Mouse (Mus musculus): ENCODE measurements around the gene Rab42.
A peak's percentile ranks its signal among the peaks of the same experiment; 100 is the strongest.

Gene Rab42

DNA sequence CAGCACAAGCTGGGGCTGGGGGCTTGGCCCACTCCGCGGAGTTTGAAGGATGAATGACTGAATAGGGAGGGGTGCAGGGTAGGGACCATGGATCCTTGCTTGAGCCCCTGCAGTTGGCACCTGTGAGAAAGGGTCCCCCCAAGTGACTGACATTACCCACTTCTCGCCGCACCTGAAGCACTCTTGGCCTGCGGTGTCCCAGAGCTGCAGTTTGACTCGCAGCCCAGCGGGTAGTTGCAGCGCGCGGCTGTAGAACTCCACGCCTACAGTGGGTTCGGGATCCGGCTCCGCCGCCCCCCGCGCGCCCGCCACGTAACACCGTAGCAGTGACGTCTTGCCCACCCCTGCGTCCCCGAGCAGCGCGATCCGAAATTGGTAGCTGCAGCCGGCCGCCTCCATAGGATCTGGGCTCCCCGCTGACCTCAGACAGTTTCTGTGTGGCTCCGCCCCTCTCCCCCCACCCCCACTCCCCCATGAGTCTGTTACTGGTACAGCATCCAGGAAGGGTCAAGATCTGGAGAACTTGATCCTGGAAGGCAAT lies at the start of gene Rab42:
Rab42 (minus strand) TSS at position 447 of the 541 bp plus-strand sequence.
- DNase-seq, result peak in 1 of 2 experiments; percentile 44

DNA sequence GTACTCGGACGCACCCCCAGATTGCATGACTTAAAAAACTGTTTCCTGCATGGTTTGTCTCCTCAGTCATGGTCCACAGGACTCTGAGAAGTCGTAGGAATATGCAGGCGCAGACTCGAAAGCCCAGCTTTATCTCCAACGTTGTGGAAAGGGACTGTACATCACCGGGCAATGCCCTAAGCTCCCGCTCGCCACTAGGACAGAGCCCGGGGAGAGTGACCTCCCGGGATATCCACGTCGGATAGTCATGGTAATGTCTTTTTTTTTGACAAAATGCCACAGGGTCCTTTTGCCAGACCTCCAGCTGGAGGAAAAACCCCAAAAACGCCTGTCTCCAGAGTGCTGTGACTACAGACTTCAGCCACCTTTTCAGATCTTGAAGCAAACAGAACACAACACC lies 49.6 kb upstream of the Rab42 start:
- DNase-seq, result peak in 1 of 2 experiments; percentile 23

DNA sequence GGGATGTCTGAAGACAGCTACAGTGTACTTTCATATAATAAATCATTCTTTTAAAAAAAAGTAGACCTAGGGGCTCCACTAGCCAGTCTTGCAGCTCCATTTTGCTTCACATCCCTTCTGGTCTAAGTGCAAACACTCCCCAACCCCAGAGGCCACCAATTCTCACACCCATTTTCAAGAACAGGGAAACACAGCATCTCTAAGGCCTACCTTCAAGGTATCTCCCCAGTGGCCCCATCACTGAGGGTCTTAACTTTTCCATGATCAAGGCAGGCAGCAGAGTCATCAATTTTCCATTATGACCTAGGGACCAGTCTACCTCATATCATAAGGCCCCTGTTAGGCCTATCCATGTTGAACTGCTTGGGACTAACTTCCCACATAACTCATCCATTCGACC lies 48.2 kb upstream of the Rab42 start:
- DNase-seq, result no peak

DNA sequence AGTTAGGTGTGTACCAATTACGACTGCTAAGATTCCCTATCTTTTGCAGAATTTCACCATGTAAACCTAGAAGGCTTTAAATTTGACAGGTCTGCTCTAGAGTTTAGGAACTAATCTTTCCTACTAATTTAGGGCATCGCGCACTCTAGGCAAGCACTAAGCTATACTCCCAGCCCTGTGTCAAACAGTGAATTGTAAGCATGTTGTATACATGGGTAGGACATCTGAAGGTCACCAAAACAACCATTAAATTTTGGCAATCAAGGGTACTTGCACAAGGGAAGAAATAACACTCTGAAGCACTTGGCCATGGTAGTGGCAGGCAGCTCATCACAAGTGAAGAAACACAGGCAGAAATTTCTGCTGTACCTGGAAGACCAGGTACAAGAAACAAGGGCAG lies 47.7 kb upstream of the Rab42 start:
- DNase-seq, result no peak

DNA sequence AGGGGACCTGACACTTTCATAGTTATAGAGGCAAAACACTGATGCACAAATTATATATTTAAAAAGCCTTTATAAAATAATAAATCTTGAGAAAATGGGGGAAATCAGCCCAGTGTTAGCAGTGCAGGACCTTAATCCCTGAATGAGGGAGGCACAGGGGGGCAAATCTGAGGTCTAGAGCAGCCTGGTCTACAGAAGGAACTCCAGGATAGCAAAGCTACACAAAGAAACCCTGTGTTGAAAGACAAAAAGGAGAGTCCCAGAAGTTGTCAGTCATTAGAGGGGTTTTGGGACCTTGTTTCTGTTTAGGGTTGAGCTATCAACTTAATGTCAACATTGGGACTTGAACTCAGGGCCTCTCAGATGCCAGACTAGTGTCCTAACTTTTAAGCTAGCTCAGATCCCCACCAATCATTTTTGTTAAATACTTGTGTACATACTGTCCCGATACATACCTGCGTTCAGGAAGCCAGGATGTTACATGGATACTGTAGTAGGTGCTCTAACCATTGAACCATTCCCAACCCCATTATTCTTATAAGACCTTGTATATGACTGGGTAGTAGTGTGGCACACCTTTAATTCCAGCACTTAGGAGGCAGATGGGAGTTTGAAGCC lies 47.0 kb upstream of the Rab42 start:
- no peak for DNase-seq

DNA sequence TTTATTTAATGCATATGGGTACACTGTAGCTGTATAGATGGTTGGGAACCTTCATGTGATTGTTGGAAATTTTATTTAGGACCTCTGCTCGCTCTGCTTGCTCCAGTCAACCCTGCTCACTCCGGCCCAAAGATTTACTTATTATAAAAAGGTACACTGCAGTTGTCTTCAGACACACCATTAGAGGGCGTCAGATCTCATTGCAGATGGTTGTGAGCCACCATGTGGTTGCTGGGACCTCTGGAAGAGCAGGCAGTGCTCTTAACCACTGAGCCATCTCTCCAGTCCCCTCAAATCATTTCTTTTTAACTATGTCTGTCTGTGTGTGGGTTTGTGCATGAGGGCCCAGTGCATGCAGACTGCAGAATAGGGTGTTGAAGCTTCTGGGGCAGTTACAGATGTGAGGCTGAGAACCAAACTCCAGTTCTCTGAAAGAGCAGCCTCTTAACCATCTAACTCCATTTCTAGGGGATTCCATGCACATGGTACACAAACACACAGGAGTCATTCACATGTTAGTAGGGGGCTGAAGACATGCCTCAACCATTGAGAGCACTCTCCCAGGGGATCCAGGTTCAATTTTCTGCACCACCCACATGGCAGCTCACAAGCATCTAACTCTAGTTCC lies 46.4 kb upstream of the Rab42 start:
- DNase-seq, result no peak

DNA sequence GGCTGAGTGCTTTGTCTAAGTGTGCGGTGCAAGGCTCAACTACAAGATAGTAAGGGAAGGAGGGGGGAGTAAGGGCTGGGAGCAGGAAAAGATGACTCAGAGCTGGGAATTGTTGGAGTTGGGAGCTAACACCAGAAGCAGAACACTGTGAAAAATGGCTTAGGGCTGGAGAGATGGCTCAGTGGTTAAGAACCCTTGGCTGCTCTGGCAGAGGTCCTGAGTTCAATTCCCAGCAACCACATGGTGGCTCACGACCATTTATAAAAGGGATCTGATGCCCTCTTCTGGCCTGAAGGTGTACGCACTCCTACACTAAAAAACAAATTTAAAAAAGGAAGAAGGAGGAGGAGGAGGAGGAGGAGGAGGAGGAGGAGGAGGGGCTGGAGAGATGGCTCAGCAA lies 43.5 kb upstream of the Rab42 start:
- no peak for DNase-seq

DNA sequence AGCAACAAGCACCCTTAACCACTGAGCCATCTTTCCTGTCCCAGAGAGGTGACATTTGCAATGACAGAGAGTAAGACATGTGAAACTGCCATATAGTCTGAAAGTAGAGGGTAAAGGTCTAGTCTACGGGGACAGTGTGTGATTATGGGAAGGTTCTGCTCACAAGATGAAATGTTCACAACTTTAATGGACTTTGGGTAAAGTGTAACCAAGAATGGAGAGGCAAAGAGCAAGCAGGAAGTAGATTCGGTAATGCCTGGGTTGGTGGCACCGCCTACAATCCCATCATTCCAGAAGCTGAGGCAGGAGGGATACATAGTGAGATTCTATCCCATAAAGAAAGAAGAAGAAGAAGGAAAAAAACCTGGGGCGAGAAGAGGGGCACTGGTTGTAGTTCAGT lies 43.1 kb upstream of the Rab42 start:
- peak; percentile 62 to 69 for DNase-seq

DNA sequence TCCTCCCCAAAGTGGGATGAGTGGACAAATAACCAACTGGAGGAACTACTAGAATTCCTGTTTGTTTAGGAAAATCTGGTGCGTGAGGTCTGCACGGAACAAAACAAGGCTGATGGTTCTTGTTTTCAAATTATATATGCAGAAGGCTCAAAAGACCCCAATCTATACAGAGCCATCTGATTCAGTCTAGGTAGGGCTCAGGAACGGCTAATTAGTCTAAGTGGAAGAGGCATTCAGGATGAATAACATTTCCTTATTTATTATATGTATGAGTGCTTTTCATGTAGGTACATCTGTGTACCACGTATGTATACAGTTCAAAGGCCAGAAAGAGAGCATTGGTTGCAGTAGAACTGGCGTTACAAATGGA lies 42.6 kb upstream of the Rab42 start:
- no peak for DNase-seq

DNA sequence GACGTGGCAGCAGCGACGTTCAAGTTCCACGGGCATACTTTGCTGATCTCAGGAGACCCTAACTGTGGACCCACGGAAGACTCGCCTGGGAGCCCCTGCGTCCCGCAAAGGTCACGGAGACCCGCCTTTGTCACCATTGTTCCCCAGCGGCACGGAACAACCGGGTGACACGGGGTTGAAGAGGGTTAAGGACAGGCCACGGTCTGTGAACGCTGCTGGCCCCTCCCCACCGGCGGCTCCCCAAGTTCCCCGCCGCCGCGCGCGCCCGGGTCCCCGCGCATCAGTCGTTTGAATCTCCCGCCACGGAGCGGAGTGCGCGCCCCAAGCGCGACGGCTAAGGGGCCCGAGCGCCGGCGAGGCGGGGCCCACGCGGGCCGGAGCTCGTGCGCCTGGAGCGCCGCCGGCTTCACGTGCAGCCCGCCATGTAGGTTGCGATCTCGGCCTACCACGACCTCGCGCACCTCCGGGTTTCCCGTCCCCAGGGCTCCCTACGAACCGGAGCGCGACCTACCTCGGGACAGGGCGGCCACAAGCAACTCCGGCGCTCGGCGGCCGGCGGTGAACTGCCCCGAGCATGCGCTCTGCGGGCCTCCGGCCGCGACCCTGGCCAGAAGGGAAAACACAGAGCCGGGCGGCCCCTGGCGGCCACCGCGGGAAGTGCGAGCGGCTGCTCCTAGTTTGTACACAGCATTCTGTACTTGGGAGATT lies 42.1 kb upstream of the Rab42 start:
- DNase-seq, result peak; percentile 91 to 98

DNA sequence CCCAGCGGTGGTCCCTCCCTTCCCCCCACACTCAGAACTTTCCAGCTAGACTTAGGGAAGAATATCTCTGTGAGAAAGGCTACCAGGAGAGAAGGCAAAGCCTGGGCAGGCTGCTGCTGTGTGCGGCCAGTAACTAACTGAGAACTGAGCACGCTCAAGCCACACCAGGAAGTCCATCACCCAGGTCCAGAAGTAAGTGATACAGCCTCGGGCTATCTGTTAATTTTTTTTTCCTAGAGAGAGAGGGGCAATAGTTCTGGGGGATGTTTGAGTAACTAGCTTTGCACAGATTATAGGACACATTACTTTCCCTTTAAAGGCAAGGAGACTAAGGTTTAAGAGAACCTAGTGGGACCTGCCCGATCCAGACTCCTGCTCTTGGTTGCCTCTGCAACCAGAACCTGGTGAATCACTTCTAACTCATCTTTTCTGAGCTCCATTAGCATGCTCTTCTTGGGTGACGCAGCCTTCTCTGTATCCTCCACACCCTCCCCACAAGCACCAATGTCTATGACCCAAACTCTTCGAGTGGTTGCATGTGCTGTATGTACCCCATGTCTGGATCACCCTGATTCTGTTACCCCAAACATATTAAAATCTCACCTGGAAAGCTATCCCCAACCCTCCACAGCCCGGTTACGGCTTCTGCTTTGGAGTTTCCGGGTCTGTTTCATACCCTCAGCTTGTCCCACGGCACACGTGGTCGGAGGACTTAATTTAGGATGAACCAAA lies 41.4 kb upstream of the Rab42 start:
- no peak for DNase-seq

DNA sequence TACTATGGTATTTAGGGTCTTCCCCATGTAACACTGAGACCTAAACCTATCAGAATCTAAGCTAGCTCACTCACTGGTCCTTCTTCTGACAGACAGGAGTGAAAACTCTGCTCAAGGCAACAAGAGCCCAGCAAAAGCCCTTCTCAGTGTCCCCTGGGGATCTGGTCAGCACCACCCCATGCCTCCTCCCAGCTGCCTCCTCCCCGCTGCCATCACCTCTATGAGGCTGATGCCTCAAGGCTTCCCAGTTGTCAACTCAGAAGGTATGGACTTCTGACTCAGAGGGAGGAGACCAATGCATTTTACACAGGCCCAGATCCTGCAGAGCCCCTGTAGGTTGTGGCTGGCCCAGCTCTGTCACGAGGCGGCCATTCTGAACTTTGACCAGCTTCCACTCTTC lies 38.3 kb upstream of the Rab42 start:
- no peak for DNase-seq

DNA sequence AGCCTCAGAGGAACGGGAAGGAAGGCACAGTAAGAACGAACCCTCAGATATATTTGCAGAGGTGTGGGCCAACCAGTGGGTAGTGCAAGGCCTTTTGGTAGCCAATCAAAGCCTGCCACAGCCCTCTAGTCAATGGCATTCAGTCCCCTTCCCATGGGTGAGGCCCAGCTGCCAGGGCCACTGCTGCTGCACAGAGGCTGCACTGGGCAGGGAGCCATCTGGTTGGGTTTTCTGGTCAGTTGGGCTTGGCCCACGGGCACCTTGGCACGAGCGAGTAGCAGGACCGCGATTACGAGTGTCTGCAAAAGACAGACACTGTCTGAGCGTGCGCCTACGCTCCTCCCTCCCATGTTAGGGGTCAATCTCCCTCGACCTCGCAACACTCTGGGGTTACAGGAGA lies 35.8 kb upstream of the Rab42 start:
- peak; percentile 82 to 86 for DNase-seq

DNA sequence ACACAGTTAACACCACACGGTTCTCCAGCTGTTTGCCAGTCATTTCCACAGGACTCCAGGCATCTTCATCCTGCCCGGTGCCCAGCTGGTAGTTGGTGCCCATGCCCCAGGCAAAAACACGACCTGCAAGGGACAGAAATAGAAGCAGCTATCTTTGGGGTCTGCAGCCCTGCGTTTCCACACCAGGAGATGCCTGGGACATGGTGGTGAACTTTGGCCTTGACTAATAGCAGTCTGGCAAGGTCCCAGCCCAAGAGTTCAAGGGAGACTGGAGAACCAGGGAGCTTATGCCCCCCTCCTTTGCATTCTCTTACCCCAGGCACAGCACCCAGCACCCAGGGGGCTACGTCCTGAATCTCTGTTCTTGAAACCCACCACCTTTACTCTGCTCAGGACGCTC lies 29.7 kb upstream of the Rab42 start:
- peak; percentile 50 to 67 for DNase-seq

DNA sequence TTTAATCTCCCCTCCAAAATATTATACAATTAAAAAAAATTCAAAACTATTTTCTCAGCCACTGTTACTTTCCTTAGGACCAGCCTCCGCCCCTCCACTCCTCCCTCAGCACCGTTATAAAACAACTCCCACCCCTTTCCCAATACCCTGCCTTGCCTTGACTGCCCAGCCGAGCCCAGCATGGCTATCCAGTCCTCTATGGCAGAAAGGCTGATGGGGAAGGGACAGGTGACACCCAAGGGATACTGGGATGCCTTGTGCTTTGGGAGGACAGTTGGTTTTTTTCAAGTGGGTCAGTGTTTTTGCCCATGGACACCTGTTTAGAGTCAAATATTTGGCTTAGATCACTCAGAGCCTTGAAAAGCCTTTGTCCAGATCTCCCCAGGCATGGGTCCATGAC lies 28.8 kb upstream of the Rab42 start:
- DNase-seq, result no peak

DNA sequence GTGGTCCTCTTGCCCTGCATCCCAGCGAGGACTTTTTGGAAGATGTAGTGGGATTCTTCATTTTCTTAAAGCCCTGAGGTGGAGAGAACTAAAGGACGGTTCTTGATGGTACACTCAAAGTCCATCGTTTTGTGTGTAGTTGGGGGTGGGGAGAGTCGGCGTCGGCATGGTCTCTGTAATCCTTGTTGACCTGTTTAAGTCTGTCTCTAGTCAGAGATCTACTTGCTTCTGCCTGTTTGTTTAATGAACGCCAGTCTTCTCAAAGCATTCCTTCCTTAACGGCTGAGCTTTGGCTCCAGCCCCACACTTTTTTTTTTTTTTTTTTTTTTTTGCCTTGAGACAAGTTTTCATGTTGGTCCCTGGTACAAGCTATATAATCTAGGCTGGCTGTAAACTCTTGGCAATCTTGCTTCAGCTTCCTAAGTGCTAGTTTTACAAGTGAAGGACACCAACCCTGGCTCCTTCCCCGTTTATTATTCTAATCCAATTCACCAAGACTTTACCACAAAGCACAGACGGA lies 26.7 kb upstream of the Rab42 start:
- DNase-seq, result no peak

DNA sequence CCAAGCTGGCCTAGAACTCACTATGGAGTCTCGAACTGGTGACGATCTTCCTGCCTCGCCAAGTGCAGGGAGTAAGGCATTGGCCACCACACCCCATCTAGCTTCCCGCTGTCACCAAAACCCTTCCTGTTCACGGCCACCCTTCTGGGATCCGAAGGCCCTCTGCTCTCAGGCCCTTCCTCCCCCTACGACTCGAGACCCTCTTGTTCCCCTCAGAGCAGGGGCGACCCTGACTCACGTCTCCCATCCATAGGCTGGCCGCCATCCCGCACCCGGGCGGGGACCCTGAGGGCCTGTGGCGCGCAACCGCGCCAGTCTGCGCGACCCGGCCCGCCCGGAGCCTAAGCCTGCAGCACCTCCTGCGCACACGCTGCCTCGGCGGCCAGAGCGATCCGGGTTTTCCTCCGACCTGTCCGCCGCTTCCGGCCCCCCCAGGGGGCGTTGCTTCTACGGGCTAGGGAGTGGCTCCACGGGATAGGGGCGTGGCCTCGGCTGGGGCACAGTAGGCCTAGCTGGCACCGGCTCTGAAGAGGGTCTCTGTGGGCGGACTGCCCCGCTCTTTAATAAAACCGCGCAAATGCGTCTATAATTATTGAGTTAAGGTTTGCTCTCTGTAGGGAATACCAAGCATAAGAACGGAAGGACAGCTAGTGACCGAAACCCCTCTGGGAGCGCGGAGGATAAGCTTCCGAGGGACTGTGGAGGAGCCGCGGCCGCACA lies 26.1 kb upstream of the Rab42 start, which contains the start of gene Trnau1ap:
Trnau1ap (minus strand) TSS at position 424 of the 720 bp plus-strand sequence.
- DNase-seq, result peak; percentile 88 to 91

DNA sequence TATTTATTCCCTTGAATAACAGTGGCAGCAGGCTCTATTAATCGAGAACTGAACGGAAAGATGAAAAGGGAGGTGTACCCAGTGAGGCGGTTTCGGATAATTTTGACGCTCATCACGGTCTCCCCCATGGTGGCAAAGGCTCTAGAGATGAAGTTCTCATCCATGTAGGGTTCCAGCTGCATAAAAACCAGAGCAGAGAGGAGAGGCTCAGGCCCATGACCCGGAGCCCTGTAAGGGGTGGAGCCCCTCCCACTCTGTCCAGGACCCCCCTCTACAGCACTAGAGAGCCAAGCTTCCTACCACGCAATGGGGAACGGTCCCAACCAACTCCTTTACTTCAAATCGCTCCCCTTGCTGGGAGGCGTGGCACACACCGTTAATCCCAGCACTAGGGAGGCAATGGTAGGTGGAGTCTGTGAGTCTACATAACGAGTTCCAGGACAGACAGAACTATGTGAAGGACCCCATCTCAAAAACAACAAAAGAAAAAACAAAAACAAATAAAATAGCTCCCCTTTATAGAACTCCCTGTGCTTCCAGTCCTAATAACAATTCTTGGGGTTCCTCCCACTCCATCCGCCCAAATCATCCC lies 25.3 kb upstream of the Rab42 start:
- no peak for DNase-seq

DNA sequence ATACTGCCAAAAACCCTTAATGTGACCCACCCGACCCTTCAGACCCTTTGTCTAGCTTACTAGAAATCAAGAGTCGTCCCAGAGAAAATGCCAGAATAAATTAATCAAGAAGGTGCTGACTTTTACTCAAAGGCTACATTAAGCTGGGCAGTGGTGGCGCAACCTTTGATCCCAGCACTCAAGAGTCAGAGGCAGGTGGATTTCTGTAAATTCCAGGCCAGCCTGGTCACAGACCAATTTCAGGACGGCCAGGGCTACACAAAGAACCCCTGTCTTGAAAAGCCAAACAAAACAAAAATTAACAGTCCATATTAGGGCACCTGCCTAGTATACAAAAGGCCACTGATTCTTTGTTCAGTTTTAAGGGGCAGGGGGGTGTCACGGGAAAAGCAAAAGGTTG lies 23.3 kb upstream of the Rab42 start:
- DNase-seq, result no peak

DNA sequence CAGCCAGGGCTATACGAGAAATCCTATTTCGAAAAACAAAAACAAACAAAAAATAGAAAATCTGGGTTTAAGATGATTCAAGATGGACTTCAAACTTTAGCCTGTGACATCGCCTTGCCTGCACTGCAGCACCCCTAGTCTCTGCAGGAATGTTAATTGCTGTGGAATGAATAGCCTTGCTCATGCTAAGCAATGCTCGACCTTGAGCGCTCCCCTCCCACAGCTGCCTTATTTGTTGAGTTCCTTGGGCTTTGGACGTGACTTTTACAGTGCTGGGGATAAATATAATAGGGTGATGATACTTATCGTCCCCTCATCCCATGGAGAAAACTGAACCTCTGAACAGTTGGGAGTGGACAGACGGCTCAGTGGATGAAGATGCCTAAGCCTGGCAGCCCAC lies 12.5 kb upstream of the Rab42 start:
- peak; percentile 51 to 52 for DNase-seq

DNA sequence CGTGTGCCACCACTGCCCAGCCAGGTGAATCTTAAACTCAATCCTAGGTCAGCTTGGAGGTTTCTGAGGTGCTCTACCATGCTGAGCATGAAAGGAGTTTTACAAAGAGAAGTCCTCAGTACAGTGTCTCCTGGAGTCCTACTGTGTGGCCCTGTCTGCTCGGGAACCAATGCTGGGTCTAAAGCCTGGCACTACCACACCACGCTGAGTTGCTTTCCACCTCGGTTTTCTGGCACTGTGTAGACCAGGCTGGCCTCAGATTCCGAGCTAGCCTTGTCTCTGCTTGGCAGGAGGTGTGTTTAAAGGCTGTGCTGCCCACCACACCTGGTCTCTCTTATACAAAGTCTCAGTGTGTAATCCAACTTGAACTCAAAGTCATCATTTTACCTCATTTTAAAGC lies 9.4 kb upstream of the Rab42 start:
- no peak for DNase-seq

DNA sequence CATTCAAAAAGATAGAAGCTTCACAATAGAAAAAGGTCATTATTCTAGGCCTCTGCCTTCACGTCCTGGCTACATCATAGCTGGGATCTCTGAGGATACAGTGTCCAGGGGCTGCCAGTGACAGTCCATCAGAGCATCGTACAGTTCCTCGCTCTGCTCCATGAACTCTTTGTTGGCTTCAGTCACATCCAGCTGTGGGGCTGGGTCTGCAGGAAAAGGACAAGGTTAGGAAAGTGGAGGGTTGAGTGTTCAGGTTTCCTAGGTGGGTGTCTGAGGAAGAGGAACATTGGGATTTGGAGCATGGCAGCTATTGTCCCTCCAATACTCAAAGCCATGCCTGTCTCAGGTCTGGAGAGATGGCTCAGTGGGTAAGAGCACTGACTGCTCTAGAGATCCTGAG lies 8.6 kb upstream of the Rab42 start:
- DNase-seq, result no peak

Data from kidney, adult 8-10 months (tissue).